Mouse (Mus musculus) forebrain, embryonic 13.5 days (tissue): ENCODE measurements around the gene Palld. TPM values are rescaled to one million over a fixed set of nuclear protein-coding genes. Genes with fewer than 3 reads are reported as not detected.

Experiments used
- ATAC-seq: fragments of 200-750 bp; cut with Nextera tagmentation; 2 replicates; pipeline ENCODE4 v1.8.0; 2017
- H3K27ac ChIP-seq: fragments of 300-500 bp; sonication (generic); 2 replicates; pipeline ENCODE4 v1.5.1; 2015; ENCODE audit warnings: inconsistent platforms, mild to moderate bottlenecking, moderate library complexity
- H3K27me3 ChIP-seq: fragments of 300-500 bp; sonication (generic); 2 replicates; pipeline ENCODE4 v1.6.1; 2015; ENCODE audit warnings: mild to moderate bottlenecking, inconsistent platforms
- H3K36me3 ChIP-seq: fragments of 300-500 bp; sonication (generic); 2 replicates; pipeline ENCODE4 v1.6.1; 2015; ENCODE audit warnings: mild to moderate bottlenecking, inconsistent platforms; ENCODE audit not compliant: poor library complexity, severe bottlenecking
- H3K4me1 ChIP-seq: fragments of 300-500 bp; sonication (generic); 2 replicates; pipeline ENCODE4 v1.6.1; 2015; ENCODE audit warnings: inconsistent platforms
- H3K4me2 ChIP-seq: fragments of 300-500 bp; sonication (generic); 2 replicates; pipeline ENCODE4 v1.6.1; 2015; ENCODE audit warnings: inconsistent platforms, mild to moderate bottlenecking, moderate library complexity
- H3K4me3 ChIP-seq: fragments of 300-500 bp; sonication (generic); 2 replicates; pipeline ENCODE4 v1.5.1; 2015; ENCODE audit warnings: mild to moderate bottlenecking, inconsistent platforms
- H3K9ac ChIP-seq: fragments of 300-500 bp; sonication (generic); 2 replicates; pipeline ENCODE4 v1.6.1; 2015; ENCODE audit warnings: mild to moderate bottlenecking, inconsistent platforms
- H3K9me3 ChIP-seq: fragments of 300-500 bp; sonication (generic); replicated peaks from 2 replicates; pipeline ENCODE4 v1.6.1; 2016; ENCODE audit warnings: inconsistent platforms
- WGBS: fragments of 180-500 bp; shearing (Covaris S2); methylation state at CpG from one replicate; pipeline ENCODE4 v1.1.7; 2015; 5-methylcytosine and 5-hydroxymethylcytosine counted together
- polyA plus RNA-seq: library from polyadenylated mRNA; unstranded; fragments of >200 nt; fragmentation: Nextera tagmentation; extraction: Ambion mirVana; gene quantifications from 2 replicates; pipeline ENCODE4 v1.2.1, GENCODE M21; 2015

Gene Palld
- polyA plus RNA-seq, 1 experiment from 2014 or later, result 30.2 TPM

DNA sequence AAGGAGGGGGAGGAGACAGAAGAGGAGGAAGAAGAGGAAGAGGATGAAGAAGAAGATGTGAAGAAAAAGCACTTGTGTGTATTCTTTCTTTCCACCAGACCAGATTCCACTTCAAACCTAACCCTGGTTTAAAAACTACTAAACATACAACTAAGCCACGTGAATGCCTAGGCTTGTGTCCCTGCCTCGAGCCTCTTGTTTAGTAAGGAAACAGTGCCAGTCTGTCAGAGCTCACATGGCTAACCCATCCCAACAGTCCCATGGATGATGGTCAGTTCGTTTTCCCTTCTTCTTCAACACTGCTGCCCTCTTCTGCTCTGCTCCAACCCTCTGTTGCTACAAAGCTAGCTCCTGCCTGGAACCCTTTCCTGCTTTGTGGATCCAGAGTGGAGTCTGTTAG lies 316.7 kb downstream of the Palld start:
- Histone ChIP-seq H3K9ac (no peak overlapping the region), H3K4me2 (no peak overlapping the region), H3K4me3 (no peak overlapping the region), H3K27ac (no peak overlapping the region), H3K9me3 (no peaks in the 10 kb centered on the region), H3K4me1 (peaks cover 11% of the 10 kb centered on the region), H3K27me3 (no peaks in the 10 kb centered on the region), H3K36me3 (no peaks in the 10 kb centered on the region)
- 81% methylated on average over 3 of the region's 3 CpGs for WGBS
- no peak for ATAC-seq

DNA sequence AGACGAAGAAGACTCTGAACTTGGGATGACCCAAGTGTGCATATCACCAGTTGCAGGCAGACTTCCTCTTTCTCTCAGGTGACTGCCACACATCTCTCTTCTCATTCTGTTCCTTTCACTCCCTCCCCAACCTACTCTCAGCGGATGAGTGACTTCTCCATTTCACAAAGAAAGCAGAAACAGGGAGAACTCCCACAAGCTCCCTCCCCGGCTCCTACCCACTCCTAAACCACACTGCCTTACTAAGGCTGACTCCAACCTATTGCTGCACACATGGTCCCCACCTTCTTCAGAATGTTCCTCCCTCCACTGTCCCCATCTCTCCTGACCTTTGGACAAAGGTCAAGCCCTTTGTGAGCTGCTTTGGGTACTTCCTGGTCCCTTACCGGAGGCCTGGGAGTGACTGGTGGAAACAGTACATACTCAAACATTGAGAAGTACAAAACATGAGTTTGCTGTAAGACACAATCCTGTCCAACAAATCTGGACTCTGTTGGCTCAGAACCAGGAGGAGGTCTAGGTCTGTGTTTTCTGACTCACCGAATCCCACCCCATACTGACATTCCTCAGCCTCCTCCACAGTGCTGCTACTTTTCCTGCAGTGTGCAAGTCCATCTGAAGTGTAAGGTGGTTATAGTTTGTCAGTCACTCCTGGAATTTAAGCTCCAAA lies 317.6 kb downstream of the Palld start:
- Histone ChIP-seq H3K4me2 (no peak overlapping the region), H3K9ac (no peak overlapping the region), H3K4me3 (no peak overlapping the region), H3K27me3 (no peaks in the 10 kb centered on the region), H3K36me3 (no peaks in the 10 kb centered on the region), H3K27ac (no peak overlapping the region), H3K4me1 (peaks cover 4% of the 10 kb centered on the region), H3K9me3 (no peaks in the 10 kb centered on the region)
- WGBS, result 90% methylated on average over 5 of the region's 5 CpGs
- no peak for ATAC-seq

DNA sequence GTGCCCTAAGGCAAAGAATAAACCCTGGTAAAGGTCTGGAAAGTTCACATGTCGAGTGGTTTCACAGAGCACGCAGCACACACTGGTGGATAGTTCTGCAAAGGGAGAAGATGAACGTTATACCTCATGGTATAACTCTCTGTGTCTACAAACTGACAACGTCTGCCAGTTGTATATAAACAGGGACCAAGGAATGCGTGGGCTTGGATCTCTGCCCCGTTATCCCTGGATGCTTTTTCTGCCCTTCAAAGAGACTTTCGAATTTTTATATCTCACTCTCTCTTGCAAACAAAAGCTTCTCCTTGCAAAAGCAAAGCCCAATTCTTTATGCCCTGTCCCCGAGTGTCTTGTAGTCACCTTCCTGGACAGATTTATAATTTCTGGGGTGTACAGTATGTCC lies 319.9 kb downstream of the Palld start:
- no peak for ATAC-seq
- H3K4me1 ChIP-seq, result no peaks in the 10 kb centered on the region
- H3K9ac ChIP-seq, result no peak overlapping the region
- no peaks in the 10 kb centered on the region for H3K9me3 ChIP-seq
- H3K36me3 ChIP-seq, result no peaks in the 10 kb centered on the region
- H3K27me3 ChIP-seq, result no peaks in the 10 kb centered on the region
- WGBS, result 88% methylated on average over 8 of the region's 8 CpGs
- no peak overlapping the region for H3K4me2 ChIP-seq
- no peak overlapping the region for H3K4me3 ChIP-seq
- no peak overlapping the region for H3K27ac ChIP-seq

DNA sequence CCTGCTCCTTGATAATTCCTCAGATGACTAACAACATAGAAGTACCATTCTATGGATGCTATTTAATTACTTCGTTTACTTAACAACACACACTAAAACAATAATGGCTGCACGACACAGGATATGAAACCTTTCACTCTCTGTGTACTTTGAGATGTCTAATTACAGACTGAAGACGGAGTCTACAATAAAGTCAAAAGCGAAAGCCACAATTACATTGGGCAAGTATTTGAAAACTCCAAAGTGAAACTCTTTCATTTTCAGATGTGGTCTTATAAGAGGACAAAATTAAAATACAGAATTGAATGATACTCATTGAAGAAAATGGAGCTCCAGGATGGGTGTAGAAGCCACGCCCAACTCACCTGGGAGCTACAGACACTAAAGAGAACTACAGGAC lies 321.2 kb downstream of the Palld start:
- Histone ChIP-seq H3K4me3 (no peak overlapping the region), H3K9ac (no peak overlapping the region), H3K4me2 (no peak overlapping the region), H3K4me1 (no peaks in the 10 kb centered on the region), H3K9me3 (no peaks in the 10 kb centered on the region), H3K27ac (no peak overlapping the region), H3K27me3 (no peaks in the 10 kb centered on the region), H3K36me3 (no peaks in the 10 kb centered on the region)
- WGBS, result 86% methylated on average over 5 of the region's 5 CpGs
- ATAC-seq, result no peak

DNA sequence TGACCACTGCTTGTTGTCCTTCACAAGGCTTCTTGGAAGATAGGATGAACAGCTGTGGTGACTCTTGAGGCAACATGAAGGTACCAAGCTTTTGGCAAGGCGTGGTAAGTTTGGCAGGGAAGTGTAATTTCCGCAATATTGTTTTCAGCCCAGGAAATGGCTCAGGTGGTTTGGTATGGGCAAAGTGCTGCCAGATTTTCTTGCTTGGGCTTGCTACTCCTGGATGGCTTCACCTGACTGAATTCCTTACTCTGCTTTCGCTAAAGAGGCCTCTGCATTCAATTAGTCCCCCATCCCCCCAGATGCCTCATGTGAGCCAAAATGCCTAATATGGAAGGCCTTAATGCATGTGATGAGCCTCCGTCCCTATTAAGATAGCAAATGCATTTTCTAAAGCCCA lies 322.7 kb downstream of the Palld start:
- H3K27me3 ChIP-seq, result no peaks in the 10 kb centered on the region
- no peak for ATAC-seq
- no peak overlapping the region for H3K9ac ChIP-seq
- no peak overlapping the region for H3K4me3 ChIP-seq
- H3K27ac ChIP-seq, result no peak overlapping the region
- no peaks in the 10 kb centered on the region for H3K9me3 ChIP-seq
- H3K4me2 ChIP-seq, result no peak overlapping the region
- no peaks in the 10 kb centered on the region for H3K4me1 ChIP-seq
- H3K36me3 ChIP-seq, result no peaks in the 10 kb centered on the region
- WGBS, result 83% methylated on average over 4 of the region's 4 CpGs

DNA sequence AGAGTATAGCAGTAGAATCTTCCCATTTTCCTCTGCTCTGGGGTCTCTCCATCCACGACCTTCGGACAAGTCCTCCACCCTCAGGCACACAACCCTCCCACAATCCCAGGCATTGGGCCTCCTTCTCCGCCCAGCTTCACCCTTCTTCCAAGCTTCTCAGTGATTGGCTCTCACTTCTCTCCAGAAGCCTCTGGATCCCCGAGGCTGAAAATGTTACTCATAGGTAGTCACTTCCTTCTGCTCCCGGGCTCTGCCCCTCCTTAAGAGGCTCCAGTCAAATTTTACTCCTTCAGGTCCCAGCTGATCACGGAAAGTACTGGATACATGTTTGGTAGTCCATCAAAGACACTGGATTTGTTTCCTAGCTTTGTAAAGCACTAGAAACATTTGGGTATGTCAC lies 323.7 kb downstream of the Palld start:
- H3K9me3 ChIP-seq, result no peaks in the 10 kb centered on the region
- H3K9ac ChIP-seq, result no peak overlapping the region
- H3K27ac ChIP-seq, result no peak overlapping the region
- no peaks in the 10 kb centered on the region for H3K4me1 ChIP-seq
- WGBS, result 90% methylated on average over 6 of the region's 6 CpGs
- H3K27me3 ChIP-seq, result no peaks in the 10 kb centered on the region
- ATAC-seq, result no peak
- H3K4me2 ChIP-seq, result no peak overlapping the region
- no peak overlapping the region for H3K4me3 ChIP-seq
- H3K36me3 ChIP-seq, result no peaks in the 10 kb centered on the region

DNA sequence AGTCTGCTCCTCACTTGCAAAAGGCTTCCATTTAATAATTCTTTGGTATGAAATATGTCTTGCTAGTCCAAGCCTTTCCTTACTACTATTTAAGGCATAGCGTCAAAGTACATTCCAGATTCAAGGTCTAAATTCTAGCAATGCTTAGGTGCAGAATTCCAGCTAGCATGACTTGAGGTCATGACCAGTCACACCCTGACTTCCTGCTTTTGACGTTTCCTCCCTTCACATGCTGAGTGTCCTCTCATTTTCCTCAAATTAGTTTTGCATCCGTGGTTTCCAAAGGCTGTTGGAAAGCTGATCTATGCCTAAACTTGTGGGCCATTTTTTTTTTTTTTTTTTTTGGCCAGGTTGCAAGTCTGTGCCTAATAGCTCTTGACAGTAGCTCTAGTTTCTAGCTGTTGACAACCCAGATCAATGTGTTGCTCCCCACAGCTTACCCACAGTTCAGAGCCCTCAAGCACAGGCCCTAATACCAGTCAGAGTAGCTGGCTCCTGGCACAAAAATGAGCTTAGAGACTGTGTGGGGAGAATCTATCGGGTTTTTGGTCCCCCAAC lies 327.3 kb downstream of the Palld start:
- Histone ChIP-seq H3K36me3 (no peaks in the 10 kb centered on the region), H3K9me3 (no peaks in the 10 kb centered on the region), H3K4me1 (no peaks in the 10 kb centered on the region), H3K9ac (no peak overlapping the region), H3K4me3 (no peak overlapping the region), H3K27ac (no peak overlapping the region), H3K4me2 (no peak overlapping the region), H3K27me3 (no peaks in the 10 kb centered on the region)
- 73% methylated on average over 4 of the region's 4 CpGs for whole genome bisulfite sequencing
- no peak for ATAC-seq

DNA sequence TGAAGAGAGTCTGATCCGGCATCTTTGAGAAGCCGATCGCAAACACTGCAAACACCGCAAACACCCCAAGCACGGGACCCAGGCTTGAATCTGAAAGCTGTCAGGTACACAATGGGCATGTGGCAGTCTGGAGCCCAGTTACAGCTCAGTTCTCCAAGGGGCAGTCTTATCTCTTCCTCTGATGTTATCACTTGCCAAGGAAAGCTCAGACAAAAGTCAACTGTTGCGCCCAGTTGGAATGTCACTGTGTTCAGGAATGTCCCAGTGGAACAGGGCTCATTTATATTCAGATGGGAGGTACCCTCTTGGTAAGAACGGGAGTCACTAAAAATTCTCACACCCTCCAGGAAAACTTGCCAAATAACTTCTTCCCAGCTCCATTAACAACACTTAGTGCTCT lies 328.0 kb downstream of the Palld start:
- Histone ChIP-seq H3K4me2 (no peak overlapping the region), H3K9ac (no peak overlapping the region), H3K4me3 (no peak overlapping the region), H3K4me1 (no peaks in the 10 kb centered on the region), H3K36me3 (no peaks in the 10 kb centered on the region), H3K27ac (no peak overlapping the region), H3K9me3 (no peaks in the 10 kb centered on the region), H3K27me3 (no peaks in the 10 kb centered on the region)
- WGBS, result 86% methylated on average over 7 of the region's 7 CpGs
- ATAC-seq, result no peak

DNA sequence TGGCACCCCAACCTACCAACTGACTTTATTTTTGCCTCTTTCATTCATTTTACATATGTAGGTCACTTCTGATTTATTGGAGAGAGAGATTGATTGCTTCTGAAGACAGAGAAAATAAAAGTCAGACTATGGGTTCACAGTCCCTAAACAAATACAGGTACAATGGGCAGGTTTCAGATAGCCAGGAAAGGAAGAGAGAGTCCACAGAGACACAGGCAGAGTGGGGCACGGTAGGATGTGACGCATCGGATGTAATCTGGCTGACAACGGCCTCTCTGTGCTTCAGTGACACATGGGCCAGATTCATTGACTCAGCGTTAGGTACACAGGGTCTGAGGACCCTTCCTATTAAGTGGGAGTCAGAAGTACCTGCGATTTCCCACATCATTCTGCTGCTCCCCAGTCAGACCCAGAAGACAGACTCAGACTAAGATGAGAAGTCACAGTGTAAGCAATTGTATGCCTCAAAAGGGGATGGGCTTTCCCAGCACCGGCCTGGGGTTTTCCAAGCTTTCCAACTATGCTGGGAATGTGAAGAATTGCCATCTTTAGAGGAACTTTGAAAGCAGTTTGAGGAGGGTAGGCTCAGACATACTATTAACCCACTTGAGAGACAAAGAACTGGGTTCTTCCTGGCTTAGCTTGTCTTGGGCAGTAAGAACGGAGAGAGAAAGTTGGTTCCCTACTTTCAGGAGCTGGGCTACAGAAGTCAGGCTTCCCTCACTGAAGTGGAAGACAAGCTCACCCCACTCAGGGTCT lies 329.1 kb downstream of the Palld start:
- no peak for ATAC-seq
- 85% methylated on average over 8 of the region's 8 CpGs for WGBS
- no peak overlapping the region for H3K4me2 ChIP-seq
- no peaks in the 10 kb centered on the region for H3K36me3 ChIP-seq
- H3K4me3 ChIP-seq, result no peak overlapping the region
- H3K9ac ChIP-seq, result no peak overlapping the region
- no peaks in the 10 kb centered on the region for H3K4me1 ChIP-seq
- no peaks in the 10 kb centered on the region for H3K27me3 ChIP-seq
- H3K27ac ChIP-seq, result no peak overlapping the region
- no peaks in the 10 kb centered on the region for H3K9me3 ChIP-seq

DNA sequence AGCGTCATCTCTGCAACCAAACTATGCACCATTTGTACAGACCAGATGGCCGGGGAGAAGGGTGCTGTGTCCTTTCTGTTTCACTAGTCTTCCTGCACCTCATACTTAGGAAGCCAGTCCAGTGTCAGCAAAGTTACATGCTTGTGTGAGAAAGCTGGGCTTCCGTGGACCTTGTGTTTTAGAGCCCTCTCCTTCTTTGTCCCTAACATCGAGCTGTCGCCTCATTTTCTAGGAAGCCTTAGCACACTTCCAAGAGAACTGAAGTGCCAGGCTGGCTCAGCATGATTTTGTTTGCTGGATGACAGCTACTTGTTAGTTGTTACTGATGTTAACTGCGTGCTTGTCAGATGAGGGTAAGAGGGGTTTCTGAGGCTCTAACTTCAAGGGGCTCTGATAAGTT lies 329.8 kb downstream of the Palld start:
- no peaks in the 10 kb centered on the region for H3K4me1 ChIP-seq

DNA sequence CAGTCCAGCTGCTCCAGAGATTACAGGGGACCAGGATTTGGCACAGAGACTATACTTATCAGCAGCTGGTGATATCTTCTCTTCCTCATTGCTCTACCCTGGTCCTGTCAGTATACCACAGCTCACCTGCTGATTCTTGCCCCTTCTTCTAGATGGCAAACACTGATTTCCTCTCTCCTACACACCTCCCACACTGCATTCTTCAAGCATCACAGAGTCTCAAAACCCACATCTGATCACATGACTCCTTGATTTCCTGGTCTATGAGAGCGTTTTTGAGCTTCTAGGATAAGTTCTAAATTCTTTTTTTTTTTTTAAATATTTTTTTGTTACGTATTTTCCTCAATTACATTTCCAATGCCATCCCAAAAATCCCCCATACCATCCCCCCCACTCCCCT lies 331.9 kb downstream of the Palld start:
- Histone ChIP-seq H3K27ac (no peak overlapping the region), H3K9me3 (no peaks in the 10 kb centered on the region), H3K9ac (no peak overlapping the region), H3K27me3 (no peaks in the 10 kb centered on the region), H3K4me1 (no peaks in the 10 kb centered on the region), H3K4me2 (no peak overlapping the region), H3K36me3 (no peaks in the 10 kb centered on the region), H3K4me3 (no peak overlapping the region)
- 90% methylated on average over 2 of the region's 2 CpGs for WGBS
- ATAC-seq, result no peak

More for the DNA sequence above, 329.8 kb downstream of the Palld start:
- H3K9me3 ChIP-seq, result no peaks in the 10 kb centered on the region
- H3K27ac ChIP-seq, result no peak overlapping the region
- H3K27me3 ChIP-seq, result no peaks in the 10 kb centered on the region
- H3K9ac ChIP-seq, result no peak overlapping the region
- no peaks in the 10 kb centered on the region for H3K36me3 ChIP-seq
- WGBS, result 92% methylated on average over 6 of the region's 6 CpGs
- H3K4me3 ChIP-seq, result no peak overlapping the region
- no peak overlapping the region for H3K4me2 ChIP-seq
- no peak for ATAC-seq

DNA sequence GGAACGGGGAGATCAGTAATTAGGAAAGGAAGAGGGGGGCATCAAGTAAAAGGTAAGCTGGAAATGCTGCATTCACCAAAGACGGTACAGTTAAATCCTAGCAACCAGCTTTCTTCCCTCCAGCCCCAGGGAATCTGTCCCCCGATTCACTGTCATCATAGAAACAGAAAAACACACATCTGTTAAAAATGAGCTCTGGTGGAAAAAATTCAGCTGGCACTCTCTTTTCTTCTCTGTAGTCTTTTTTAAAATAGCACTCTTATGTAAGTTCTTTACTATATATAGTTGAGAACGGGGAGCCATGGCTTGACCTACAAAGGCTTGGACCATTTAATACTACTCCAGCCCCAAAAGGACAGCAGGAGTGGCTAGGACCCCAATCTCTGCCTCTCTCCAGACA lies 332.8 kb downstream of the Palld start:
- no peaks in the 10 kb centered on the region for H3K9me3 ChIP-seq
- no peak overlapping the region for H3K27ac ChIP-seq
- no peaks in the 10 kb centered on the region for H3K27me3 ChIP-seq
- no peak overlapping the region for H3K4me3 ChIP-seq
- no peak for ATAC-seq
- H3K36me3 ChIP-seq, result no peaks in the 10 kb centered on the region
- 77% methylated on average over 4 of the region's 4 CpGs for WGBS
- H3K4me2 ChIP-seq, result no peak overlapping the region
- no peak overlapping the region for H3K9ac ChIP-seq
- H3K4me1 ChIP-seq, result no peaks in the 10 kb centered on the region
